Mouse (Mus musculus) intestine, embryonic 14.5 days (tissue): ENCODE data around the gene Cyb561d2. TPM values are rescaled to one million over a fixed set of nuclear protein-coding genes. Genes with fewer than 3 reads are reported as not detected.

Source experiments
- ATAC-seq: fragments of 200-750 bp; cut with Nextera tagmentation; replicated peaks from 2 replicates; pipeline ENCODE4 v1.8.0; 2017; ENCODE audit warnings: low read depth, moderate number of reproducible peaks, moderate TSS enrichment, moderate library complexity; ENCODE audit not compliant: low FRiP score, low TSS enrichment
- DNase-seq: peaks from one replicate; pipeline ENCODE4 v3.0.0-alpha.2; 2018; ENCODE audit warnings: low spot score
- H3K27ac ChIP-seq: fragments of 300-500 bp; sonication (generic); 2 replicates; pipeline ENCODE4 v1.5.1; 2014; ENCODE audit warnings: low read depth, mild to moderate bottlenecking, control low read depth
- H3K27me3 ChIP-seq: fragments of 300-500 bp; sonication (generic); replicated peaks from 2 replicates; pipeline ENCODE4 v1.6.1; 2014; ENCODE audit warnings: low read length, control low read depth; ENCODE audit not compliant: control insufficient read depth, insufficient read depth
- H3K36me3 ChIP-seq: fragments of 300-500 bp; sonication (generic); 2 replicates; pipeline ENCODE4 v1.6.1; 2014; ENCODE audit warnings: low read length, control low read depth; ENCODE audit not compliant: control insufficient read depth, insufficient read depth
- H3K4me1 ChIP-seq: fragments of 300-500 bp; sonication (generic); replicated peaks from 2 replicates; pipeline ENCODE4 v1.6.1; 2014; ENCODE audit warnings: low read length, control low read depth, mixed read lengths; ENCODE audit not compliant: control insufficient read depth, insufficient read depth
- H3K4me2 ChIP-seq: fragments of 300-500 bp; sonication (generic); 2 replicates; pipeline ENCODE4 v1.6.1; 2014; ENCODE audit warnings: low read length
- H3K4me3 ChIP-seq: fragments of 300-500 bp; sonication (generic); 2 replicates; pipeline ENCODE4 v1.5.1; 2014; ENCODE audit warnings: low read depth, low read length, control low read depth, mixed read lengths
- H3K9ac ChIP-seq: fragments of 300-500 bp; sonication (generic); 2 replicates; pipeline ENCODE4 v1.6.1; 2014; ENCODE audit warnings: mild to moderate bottlenecking, low read length
- H3K9me3 ChIP-seq: fragments of 300-500 bp; sonication (generic); 2 replicates; pipeline ENCODE4 v1.6.1; 2016; ENCODE audit warnings: low read length, control low read depth; ENCODE audit not compliant: control insufficient read depth
- WGBS: fragments of 180-500 bp; shearing (Covaris S2); extraction: QIAGEN DNeasy Blood & Tissue Kit; methylation state at CpG from one replicate; pipeline ENCODE4 v1.1.7; 2014; 5-methylcytosine and 5-hydroxymethylcytosine counted together
- polyA plus RNA-seq: library from polyadenylated mRNA; unstranded; fragments of >200 nt; fragmentation: Nextera tagmentation; extraction: Ambion mirVana; gene quantifications from 2 replicates; pipeline ENCODE4 v1.2.1, GENCODE M21; 2014

Cyb561d2 gene
- polyA plus RNA-seq, 1 experiment from 2014 or later = 27.1 TPM

GRCm38 (mm10) chr9:107526198-107527026, 15.6 kb downstream of the Cyb561d2 start:
- ATAC-seq = peak; percentile 73
- H3K4me2 ChIP-seq = peak overlapping the region; percentile 77
- H3K27me3 ChIP-seq = peaks cover 31% of the 10 kb centered on the region; the same call in 1 of the 2 replicates
- H3K36me3 ChIP-seq = no peaks in the 10 kb centered on the region
- H3K4me1 ChIP-seq = peaks cover 13% of the 10 kb centered on the region
- WGBS = 5% methylated on average over 44 of the region's 44 CpGs
- H3K4me3 ChIP-seq = peak overlapping the region; percentile 32
- peak overlapping the region; percentile 10; the same call in 1 of the 2 replicates for H3K9ac ChIP-seq
- H3K9me3 ChIP-seq = no peaks in the 10 kb centered on the region
- H3K27ac ChIP-seq = no peak overlapping the region
- peak; percentile 98 for DNase-seq

GRCm38 (mm10) chr9:107522400-107522711, 19.6 kb downstream of the Cyb561d2 start:
- Histone ChIP-seq H3K4me2 (peak overlapping the region; percentile 45), H3K27me3 (peaks cover 21% of the 10 kb centered on the region; the same call in 1 of the 2 replicates), H3K9ac (0 out of 2 replicates have a peak overlapping the region, but pooled peaks have one; percentile 18), H3K9me3 (no peaks in the 10 kb centered on the region), H3K36me3 (no peaks in the 10 kb centered on the region), H3K4me1 (peaks cover 20% of the 10 kb centered on the region), H3K27ac (0 out of 2 replicates have a peak overlapping the region, but pooled peaks have one; percentile 17), H3K4me3 (no peak overlapping the region)
- 16% methylated on average over 2 of the region's 2 CpGs for WGBS
- no peak for DNase-seq
- no peak for ATAC-seq

GRCm38 (mm10) chr9:107521711-107522399, 20.1 kb downstream of the Cyb561d2 start:
- WGBS = 18% methylated on average over 25 of the region's 25 CpGs
- Histone ChIP-seq H3K27me3 (peaks cover 18% of the 10 kb centered on the region; the same call in 1 of the 2 replicates), H3K36me3 (no peaks in the 10 kb centered on the region), H3K9ac (peak overlapping the region; percentile 18; the same call in 1 of the 2 replicates), H3K27ac (peak overlapping the region; percentile 17; the same call in 1 of the 2 replicates), H3K4me2 (peak overlapping the region; percentile 45), H3K4me3 (peak overlapping the region; percentile 6; the same call in 1 of the 2 replicates), H3K4me1 (peaks cover 16% of the 10 kb centered on the region), H3K9me3 (no peaks in the 10 kb centered on the region)
- DNase-seq = peak; percentile 63
- ATAC-seq = peak; percentile 56

GRCm38 (mm10) chr9:107521190-107521589, 20.8 kb downstream of the Cyb561d2 start:
- 33% methylated on average over 5 of the region's 5 CpGs for WGBS
- no peak overlapping the region for H3K4me3 ChIP-seq

GRCm38 (mm10) chr9:107520331-107520730, 21.7 kb downstream of the Cyb561d2 start:
- DNase-seq = no peak
- Histone ChIP-seq H3K4me3 (no peak overlapping the region), H3K36me3 (no peaks in the 10 kb centered on the region), H3K4me1 (peaks cover 16% of the 10 kb centered on the region), H3K9ac (no peak overlapping the region), H3K9me3 (no peaks in the 10 kb centered on the region), H3K4me2 (no peak overlapping the region), H3K27ac (no peak overlapping the region), H3K27me3 (0 out of 2 replicates have a peak, but pooled peaks cover 7% of the 10 kb centered on the region)
- no peak for ATAC-seq
- WGBS = 71% methylated on average over 6 of the region's 6 CpGs

More at GRCm38 (mm10) chr9:107521190-107521589, 20.8 kb downstream of the Cyb561d2 start:
- H3K4me2 ChIP-seq = peak overlapping the region; percentile 45
- H3K9ac ChIP-seq = no peak overlapping the region
- peaks cover 15% of the 10 kb centered on the region; the same call in 1 of the 2 replicates for H3K27me3 ChIP-seq
- no peaks in the 10 kb centered on the region for H3K36me3 ChIP-seq
- ATAC-seq (no peak; the same call in 1 of the 2 replicates), DNase-seq (no peak)
- H3K27ac ChIP-seq = no peak overlapping the region; the same call in 1 of the 2 replicates
- peaks cover 16% of the 10 kb centered on the region for H3K4me1 ChIP-seq
- no peaks in the 10 kb centered on the region for H3K9me3 ChIP-seq

GRCm38 (mm10) chr9:107514303-107514955, 27.6 kb downstream of the Cyb561d2 start:
- H3K9me3 ChIP-seq = no peaks in the 10 kb centered on the region
- H3K9ac ChIP-seq = no peak overlapping the region
- H3K4me1 ChIP-seq = no peaks in the 10 kb centered on the region
- H3K4me3 ChIP-seq = no peak overlapping the region
- 18% methylated on average over 14 of the region's 14 CpGs for WGBS
- ATAC-seq (peak; percentile 51; the same call in 1 of the 2 replicates), DNase-seq (peak; percentile 95)
- no peak overlapping the region for H3K27ac ChIP-seq
- H3K4me2 ChIP-seq = no peak overlapping the region
- no peaks in the 10 kb centered on the region for H3K27me3 ChIP-seq
- H3K36me3 ChIP-seq = no peaks in the 10 kb centered on the region

GRCm38 (mm10) chr9:107512326-107512725, 29.7 kb downstream of the Cyb561d2 start:
- Histone ChIP-seq H3K9ac (no peak overlapping the region), H3K9me3 (no peaks in the 10 kb centered on the region), H3K27me3 (no peaks in the 10 kb centered on the region), H3K27ac (no peak overlapping the region), H3K4me1 (no peaks in the 10 kb centered on the region), H3K4me2 (no peak overlapping the region), H3K4me3 (no peak overlapping the region), H3K36me3 (no peaks in the 10 kb centered on the region)
- 81% methylated on average over 16 of the region's 16 CpGs for WGBS
- ATAC-seq (no peak), DNase-seq (no peak)

GRCm38 (mm10) chr9:107511436-107511835, 30.6 kb downstream of the Cyb561d2 start:
- no peaks in the 10 kb centered on the region for H3K4me1 ChIP-seq
- H3K36me3 ChIP-seq = no peaks in the 10 kb centered on the region
- H3K9me3 ChIP-seq = no peaks in the 10 kb centered on the region
- WGBS = 55% methylated on average over 8 of the region's 8 CpGs
- ATAC-seq = no peak
- DNase-seq = no peak
- no peak overlapping the region for H3K4me3 ChIP-seq
- no peak overlapping the region for H3K9ac ChIP-seq
- H3K27me3 ChIP-seq = no peaks in the 10 kb centered on the region
- H3K4me2 ChIP-seq = no peak overlapping the region
- no peak overlapping the region for H3K27ac ChIP-seq
